ENCODE assay signal across 8 mouse cellular contexts in the genomic region with DNA sequence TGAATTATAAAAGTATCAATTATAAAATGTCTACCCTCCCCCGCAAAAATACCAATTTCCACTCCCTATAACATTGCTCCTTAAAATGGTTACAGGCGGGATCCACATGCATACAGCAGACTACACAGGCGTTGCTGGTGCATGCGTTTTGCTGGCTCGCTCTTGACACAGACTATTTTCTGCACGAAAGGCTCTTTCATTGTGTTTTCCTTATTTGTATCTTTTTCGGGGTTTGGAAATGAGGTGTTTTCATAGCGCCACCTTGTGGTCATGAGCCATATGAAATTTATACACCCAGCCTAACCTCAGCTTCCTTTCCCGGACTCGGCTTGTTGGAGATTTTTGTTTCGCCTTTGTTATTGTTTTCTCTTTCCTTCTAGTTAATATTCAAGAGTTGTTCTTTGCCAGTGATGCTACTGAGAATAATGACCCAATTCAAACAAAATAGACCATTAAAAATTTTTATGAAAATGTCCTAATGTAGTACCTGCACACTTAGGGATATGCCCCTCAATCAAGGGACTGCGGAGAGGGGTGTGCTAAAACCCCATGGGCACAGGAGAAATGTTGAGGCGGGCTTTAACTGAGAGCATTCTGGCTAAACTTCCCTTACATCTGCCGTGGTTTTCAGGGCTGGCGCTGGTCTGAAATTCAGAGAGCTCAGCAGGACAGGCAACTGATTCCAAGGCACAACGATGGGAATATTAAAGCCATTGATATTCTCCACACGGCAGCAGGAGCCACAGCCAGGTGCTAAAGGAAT. TPM values are rescaled to one million over a fixed set of nuclear protein-coding genes. Genes with fewer than 3 reads are reported as not detected.
A peak's percentile ranks its signal among the peaks of the same experiment; 100 is the strongest.
DNase-seq lines count a peak whose midpoint lies in the region; ATAC-seq and TF ChIP-seq lines count a peak whose summit lies in the region.

No protein-coding gene starts in this region.

- H3K4me1 ChIP-seq in MEL (ENCODE audit: control insufficient read depth in 1 of 2, insufficient read depth in 2 of 2, low read length in 2 of 2) = no peaks in the 10 kb centered on the region
- 0 out of 2 replicates have a peak, but pooled peaks cover 3% of the 10 kb centered on the region for H3K4me1 ChIP-seq in forebrain, postnatal 0 days (ENCODE audit: insufficient read depth)
- H3K4me1 ChIP-seq in liver, embryonic 15.5 days (replicated peaks) = no peaks in the 10 kb centered on the region
- H3K4me1 ChIP-seq in neural tube, embryonic 12.5 days = peaks cover 8% of the 10 kb centered on the region

- peak overlapping the region; percentile 35 for H3K4me2 ChIP-seq in forebrain, postnatal 0 days (ENCODE audit: low read depth)
- H3K4me2 ChIP-seq in liver, embryonic 15.5 days = peak overlapping the region; percentile 39
- peak overlapping the region; percentile 46 for H3K4me2 ChIP-seq in neural tube, embryonic 12.5 days (replicated peaks)

- DNase-seq in MEL (ENCODE audit: low read depth, low spot score) = peak; percentile 80
- peak; percentile 48 for DNase-seq in cerebellum, adult 11 months
- peak; percentile 93 for DNase-seq in forebrain, postnatal 0 days
- peak; percentile 81 for DNase-seq in heart, postnatal 4 days
- DNase-seq in layer of hippocampus, adult 11-12 months (ENCODE audit: low spot score) = peak; percentile 91
- DNase-seq in testis, postnatal 14 days (ENCODE audit: low spot score) = peak; percentile 46

- peak overlapping the region in 1 of 2 experiments; percentile 29; a peak in 2 of 4 replicates for H3K4me3 ChIP-seq in MEL (ENCODE audit: control insufficient read depth in 1 of 2, insufficient read depth in 1 of 2, low read depth in 2 of 2, low read length in 2 of 2)
- no peak overlapping the region for H3K4me3 ChIP-seq in forebrain, postnatal 0 days (ENCODE audit: low read depth, low read length)
- H3K4me3 ChIP-seq in liver, embryonic 15.5 days (replicated peaks) = no peak overlapping the region
- H3K4me3 ChIP-seq in neural tube, embryonic 12.5 days = no peak overlapping the region

- TF ChIP-seq RAD21 in MEL (IDR thresholded peaks at IDR 0.05; ENCODE audit: low read depth, low read length) = no peak; the same call in none of the 2 replicates

- no peaks in the 10 kb centered on the region for H3K79me2 ChIP-seq in MEL (ENCODE audit: control insufficient read depth, insufficient read depth, low read length, poor library complexity)

- 0 out of 2 replicates have a peak overlapping the region, but pooled peaks have one; percentile 27 for H3K9ac ChIP-seq in MEL (ENCODE audit: control insufficient read depth, low read depth, low read length, poor library complexity, severe bottlenecking)
- H3K9ac ChIP-seq in forebrain, postnatal 0 days = no peak overlapping the region
- H3K9ac ChIP-seq in liver, embryonic 15.5 days = no peak overlapping the region
- H3K9ac ChIP-seq in neural tube, embryonic 12.5 days = no peak overlapping the region

- peak; percentile 48 to 90 (median 55) for TF ChIP-seq CTCF in MEL (IDR thresholded peaks at IDR 0.05 in 2 of 3, conservative IDR thresholded peaks at IDR 0.05 in 1 of 3; ENCODE audit: control insufficient read depth in 1 of 3, insufficient read depth in 1 of 3, low read depth in 2 of 3, low read length in 3 of 3, poor library complexity in 1 of 3, severe bottlenecking in 1 of 3)
- TF ChIP-seq CTCF in forebrain, postnatal 0 days (IDR thresholded peaks at IDR 0.05; ENCODE audit: low read depth) = peak; percentile 88

- ATAC-seq in forebrain, postnatal 0 days = peak; percentile 93
- ATAC-seq in liver, embryonic 15.5 days (ENCODE audit: insufficient read depth) = no peak
- ATAC-seq in neural tube, embryonic 12.5 days (ENCODE audit: low FRiP score, low read depth) = peak; percentile 79

- WGBS in forebrain, postnatal 0 days = 16% methylated on average over 17 of the region's 17 CpGs
- 21% methylated on average over 17 of the region's 17 CpGs for WGBS in liver, embryonic 15.5 days (ENCODE audit: insufficient replicate concordance)
- 25% methylated on average over 17 of the region's 17 CpGs for WGBS in neural tube, embryonic 12.5 days

- no peaks in the 10 kb centered on the region for H3K27me3 ChIP-seq in MEL (ENCODE audit: control insufficient read depth in 1 of 2, insufficient read depth in 2 of 2, low read length in 2 of 2)
- H3K27me3 ChIP-seq in forebrain, postnatal 0 days (ENCODE audit: insufficient read depth, low read length) = no peaks in the 10 kb centered on the region
- no peaks in the 10 kb centered on the region for H3K27me3 ChIP-seq in liver, embryonic 15.5 days
- no peaks in the 10 kb centered on the region for H3K27me3 ChIP-seq in neural tube, embryonic 12.5 days (replicated peaks)

- TF ChIP-seq POLR2A in MEL (IDR thresholded peaks at IDR 0.05; ENCODE audit: control insufficient read depth in 1 of 2, insufficient read depth in 1 of 2, low read depth in 1 of 2, low read length in 2 of 2, poor library complexity in 1 of 2) = no peak

- H3K9me3 ChIP-seq in MEL (replicated peaks; ENCODE audit: insufficient read depth, low read length) = no peaks in the 10 kb centered on the region
- H3K9me3 ChIP-seq in forebrain, postnatal 0 days (ENCODE audit: low read length) = no peaks in the 10 kb centered on the region
- H3K9me3 ChIP-seq in liver, embryonic 15.5 days (replicated peaks) = no peaks in the 10 kb centered on the region
- H3K9me3 ChIP-seq in neural tube, embryonic 12.5 days = no peaks in the 10 kb centered on the region

- H3K27ac ChIP-seq in MEL (ENCODE audit: control insufficient read depth, low read depth, low read length) = no peak overlapping the region
- H3K27ac ChIP-seq in forebrain, postnatal 0 days (ENCODE audit: low read depth, low read length) = no peak overlapping the region
- no peak overlapping the region for H3K27ac ChIP-seq in liver, embryonic 15.5 days (replicated peaks)
- no peak overlapping the region for H3K27ac ChIP-seq in neural tube, embryonic 12.5 days

- no peaks in the 10 kb centered on the region for H3K36me3 ChIP-seq in MEL (ENCODE audit: control insufficient read depth in 1 of 2, insufficient read depth in 2 of 2, low read length in 2 of 2)
- H3K36me3 ChIP-seq in forebrain, postnatal 0 days (ENCODE audit: insufficient read depth) = no peaks in the 10 kb centered on the region
- no peaks in the 10 kb centered on the region for H3K36me3 ChIP-seq in liver, embryonic 15.5 days (replicated peaks)
- H3K36me3 ChIP-seq in neural tube, embryonic 12.5 days = no peaks in the 10 kb centered on the region

- TF ChIP-seq EP300 in MEL (IDR thresholded peaks at IDR 0.05; ENCODE audit: low read depth in 1 of 2, low read length in 2 of 2) = no peak

TF ChIP-seq in MEL, 35 proteins besides CTCF, POLR2A, EP300 and RAD21:
- TF ChIP-seq SMC3 (IDR thresholded peaks at IDR 0.05; ENCODE audit: low read depth, low read length) = peak; percentile 92
- TF ChIP-seq ZNF384 (IDR thresholded peaks at IDR 0.05; ENCODE audit: low read depth, low read length) = no peak
- TF ChIP-seq CHD1 (IDR thresholded peaks at IDR 0.05; ENCODE audit: low read depth, low read length) = no peak
- no peak for TF ChIP-seq UBTF (IDR thresholded peaks at IDR 0.05; ENCODE audit: borderline replicate concordance, insufficient read depth, low read depth, low read length)
- TF ChIP-seq NELFE (IDR thresholded peaks at IDR 0.05; ENCODE audit: low read depth, low read length) = no peak
- peak; percentile 88 for TF ChIP-seq ZC3H11A (IDR thresholded peaks at IDR 0.05; ENCODE audit: low read depth, low read length)
- TF ChIP-seq RCOR1 (IDR thresholded peaks at IDR 0.05; ENCODE audit: low read depth, low read length) = no peak
- no peak for TF ChIP-seq HCFC1 (IDR thresholded peaks at IDR 0.05; ENCODE audit: low read depth, low read length)
- TF ChIP-seq ETS1 (IDR thresholded peaks at IDR 0.05; ENCODE audit: low read depth, low read length) = no peak
- no peak for TF ChIP-seq MAFK (IDR thresholded peaks at IDR 0.05; ENCODE audit: borderline replicate concordance, low read depth, low read length)
- TF ChIP-seq ZMIZ1 (IDR thresholded peaks at IDR 0.05; ENCODE audit: low read depth, low read length) = no peak
- TF ChIP-seq MAZ (IDR thresholded peaks at IDR 0.05; ENCODE audit: low read depth, low read length) = no peak
- TF ChIP-seq POLR2AphosphoS5 (IDR thresholded peaks at IDR 0.05; ENCODE audit: borderline replicate concordance, low read depth, low read length) = no peak
- no peak for TF ChIP-seq MYC (IDR thresholded peaks at IDR 0.05; ENCODE audit: low read depth, low read length)
- TF ChIP-seq TCF12 (IDR thresholded peaks at IDR 0.05; ENCODE audit: low read depth, low read length) = no peak
- TF ChIP-seq JUND (IDR thresholded peaks at IDR 0.05; ENCODE audit: low read depth, low read length) = no peak

RNA-seq across cellular contexts. Expression of a gene that starts 48.4 kb away (rescaled TPM):
- 0.12 and 0.39 TPM in 2 replicates for total RNA-seq in MEL (2012; rRNA removed)
- 1 to 10 TPM in 1 of 2 experiments, not detected in 1; 1.8 TPM for polyA plus RNA-seq in MEL (2012; ENCODE audit: insufficient read depth in 1 of 2, insufficient read length in 2 of 2, low read depth in 1 of 2, low replicate concordance in 2 of 2, missing spikeins in 1 of 2)
- 0.57 and 0.77 TPM in 2 replicates for total RNA-seq in forebrain, postnatal 0 days (2014; rRNA removed)
- polyA plus RNA-seq in forebrain, postnatal 0 days (2015; fragmentation: Nextera tagmentation; extraction: Ambion mirVana) = 0.55 and 0.56 TPM in 2 replicates
- total RNA-seq in heart, postnatal 4 days (2021) = under 1 TPM; 0.86 to 0.98 TPM
- 0.59 and 0.78 TPM in 2 replicates for polyA plus RNA-seq in liver, embryonic 15.5 days (2015; fragmentation: Nextera tagmentation; extraction: Ambion mirVana)
- 0.42 and 0.53 TPM in 2 replicates for polyA plus RNA-seq in neural tube, embryonic 12.5 days (2016; fragmentation: Nextera tagmentation; extraction: Ambion mirVana)
